Mouse (Mus musculus) monocyte, adult 5-6 weeks (primary cell): Measurements from ENCODE around the gene Prr12. TPM values are rescaled to one million over a fixed set of nuclear protein-coding genes. Genes with fewer than 3 reads are reported as not detected.

Experiments used
- ATAC-seq: fragments of 153-309, 156-312 bp; replicated peaks from 2 replicates; pipeline ENCODE4 v1.8.0; 2017; ENCODE audit warnings: mild to moderate bottlenecking; ENCODE audit not compliant: low TSS enrichment, insufficient number of reproducible peaks, severe bottlenecking, poor library complexity, low FRiP score
- total RNA-seq: library from RNA; stranded (forward); fragments of 200-1000, 200-491, 200-594 nt; gene quantifications from 3 replicates; pipeline ENCODE4 v1.2.3, GENCODE M21; 2017

Prr12 gene
- total RNA-seq, 1 experiment from 2014 or later, result 2.0 TPM

DNA sequence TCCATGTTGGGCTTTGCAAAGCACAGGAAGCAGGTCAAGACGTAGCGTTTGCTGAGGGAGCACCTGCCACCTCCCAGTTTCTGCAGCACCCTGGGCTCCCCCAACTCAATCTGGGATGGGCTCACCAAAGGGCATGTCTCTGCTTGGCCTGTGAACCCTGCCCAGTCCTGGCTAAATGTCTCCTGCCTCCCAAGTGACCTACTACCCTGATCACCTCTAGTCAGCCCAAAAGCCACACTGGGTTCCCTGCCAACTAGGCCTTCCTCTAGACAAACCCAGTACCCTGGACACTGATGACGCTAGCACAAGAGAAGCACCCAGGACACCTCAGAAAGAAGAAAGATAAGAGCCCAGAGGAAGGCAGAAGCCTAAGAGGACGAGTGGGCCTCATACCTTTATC lies 39.9 kb downstream of the Prr12 start:
- ATAC-seq, result no peak

GRCm38 (mm10) chr7:45012011-45012410 lies 40.7 kb downstream of the Prr12 start:
- ATAC-seq, result no peak

- ATAC-seq, result no peak
Measured at GRCm38 (mm10) chr7:45008411-45008810, 44.3 kb downstream of the Prr12 start.

DNA sequence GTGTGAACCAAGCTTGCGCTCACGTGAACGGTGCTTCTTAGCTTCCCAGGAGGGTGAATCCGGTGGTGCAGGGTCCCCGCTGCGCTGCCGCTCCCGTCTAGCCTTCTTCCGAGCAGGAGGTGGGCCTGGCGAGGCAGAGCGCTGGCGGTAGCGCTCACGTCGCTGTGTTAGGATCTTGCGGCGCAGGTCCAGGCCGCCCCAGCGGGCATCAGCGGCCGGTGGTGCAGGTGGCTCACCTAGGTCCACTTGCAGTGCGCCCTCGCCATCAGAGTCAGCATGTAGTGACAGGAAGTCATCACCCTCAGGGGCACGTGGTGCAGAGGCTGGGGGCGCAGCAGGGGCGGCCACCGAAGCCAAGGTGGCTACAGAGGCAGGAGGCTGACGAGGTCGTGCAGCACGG lies 44.8 kb downstream of the Prr12 start:
- no peak for ATAC-seq

- ATAC-seq, result no peak
Measured at GRCm38 (mm10) chr7:45007141-45007540, 45.5 kb downstream of the Prr12 start.

- ATAC-seq, result no peak
Measured at GRCm38 (mm10) chr7:45006503-45006902, 46.2 kb downstream of the Prr12 start.

DNA sequence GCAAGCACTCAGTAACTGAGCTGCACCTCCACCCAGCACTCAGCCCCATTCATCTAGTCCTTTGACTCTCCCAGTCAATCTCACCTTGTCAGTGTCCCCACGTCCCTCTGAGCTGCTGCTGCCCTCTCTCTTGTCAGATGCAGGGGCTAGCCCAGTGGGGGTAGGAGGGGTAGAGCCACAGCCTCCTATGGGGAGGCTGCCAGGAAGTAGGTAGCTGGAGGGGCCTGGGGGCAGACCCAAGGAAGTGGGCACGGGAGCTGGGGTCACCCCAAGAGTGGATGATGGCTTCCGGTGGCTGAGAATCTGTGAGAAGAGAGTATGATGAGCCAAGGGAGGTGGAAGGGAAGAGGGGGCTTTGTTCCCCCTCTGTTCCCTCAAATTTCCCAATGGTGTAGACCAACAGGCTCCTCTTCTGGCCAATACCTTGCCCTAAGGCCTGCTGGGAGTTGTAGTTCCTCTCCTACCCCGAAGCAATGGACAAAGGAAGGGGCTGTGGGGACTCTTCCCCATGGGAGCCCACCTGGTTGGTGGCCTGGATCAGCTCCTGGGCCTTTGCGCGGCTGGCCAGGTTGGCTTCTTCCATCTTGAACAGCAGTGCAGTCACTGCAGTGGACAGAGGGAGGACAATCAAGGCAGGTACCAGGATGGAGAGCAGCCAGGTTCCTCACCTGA lies 47.2 kb downstream of the Prr12 start:
- no peak for ATAC-seq

DNA sequence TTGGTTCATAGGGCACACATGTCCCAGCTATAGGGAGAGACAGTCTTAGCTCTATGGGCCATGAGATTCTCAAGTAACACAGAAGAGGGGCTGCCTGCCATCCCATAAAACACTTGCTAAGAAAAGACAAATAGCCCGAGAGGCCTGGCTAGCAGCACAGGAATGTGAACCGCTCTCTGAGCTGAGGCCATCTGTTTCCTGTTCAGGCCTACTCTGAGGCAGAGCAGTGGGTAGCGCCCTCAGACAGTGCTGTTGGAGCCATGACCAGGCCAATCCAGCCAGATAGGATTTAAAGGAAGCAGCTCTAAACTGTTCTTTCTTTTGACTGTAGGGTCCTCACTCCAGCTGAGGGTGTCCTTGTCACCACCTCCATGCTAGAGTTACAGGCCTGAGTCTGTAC lies 48.1 kb downstream of the Prr12 start:
- no peak for ATAC-seq

DNA sequence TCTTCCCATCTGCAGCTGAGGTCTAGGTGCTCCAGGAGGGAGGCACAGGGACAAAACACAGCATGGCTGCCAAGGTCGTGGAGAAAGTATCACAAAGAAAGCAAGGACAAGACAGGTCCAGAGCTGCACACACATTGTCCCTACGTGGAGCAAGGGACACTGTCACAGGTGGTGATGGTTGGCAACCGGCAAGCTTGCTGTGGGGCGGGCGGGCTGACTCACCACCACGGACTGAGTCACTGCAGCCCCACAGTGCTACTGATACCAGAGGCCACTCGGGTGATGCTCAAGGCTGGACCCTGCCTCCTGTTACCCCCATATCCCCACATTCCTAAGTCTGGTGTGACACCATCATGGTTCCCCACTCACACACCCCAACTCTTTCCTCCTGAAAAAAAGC lies 50.2 kb downstream of the Prr12 start:
- no peak for ATAC-seq

DNA sequence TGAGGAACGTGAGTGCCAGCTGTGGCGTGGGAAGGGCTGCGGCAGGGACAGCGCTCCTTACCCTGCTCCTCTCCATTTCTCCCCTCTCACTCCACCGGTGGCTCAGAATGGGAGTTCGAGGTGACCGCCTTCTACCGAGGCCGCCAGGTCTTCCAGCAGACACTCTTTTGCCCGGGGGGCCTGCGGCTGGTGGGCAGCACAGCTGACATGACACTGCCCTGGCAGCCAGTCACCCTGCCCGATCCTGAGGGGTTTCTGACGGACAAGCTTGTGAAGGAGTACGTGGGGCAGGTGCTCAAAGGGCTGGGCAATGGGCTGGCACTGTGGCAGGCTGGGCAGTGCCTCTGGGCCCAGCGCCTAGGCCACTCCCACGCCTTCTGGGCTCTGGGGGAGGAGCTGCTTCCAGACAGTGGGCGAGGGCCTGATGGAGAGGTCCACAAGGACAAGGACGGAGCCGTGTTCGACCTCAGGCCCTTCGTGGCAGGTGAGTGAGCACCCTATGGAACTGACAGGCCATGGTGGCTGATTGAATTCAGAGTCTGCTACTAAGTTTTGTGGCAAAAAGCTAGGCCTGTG lies 52.1 kb downstream of the Prr12 start:
- no peak for ATAC-seq

- no peak for ATAC-seq
Measured at GRCm38 (mm10) chr7:44999753-45000152, 52.9 kb downstream of the Prr12 start.

DNA sequence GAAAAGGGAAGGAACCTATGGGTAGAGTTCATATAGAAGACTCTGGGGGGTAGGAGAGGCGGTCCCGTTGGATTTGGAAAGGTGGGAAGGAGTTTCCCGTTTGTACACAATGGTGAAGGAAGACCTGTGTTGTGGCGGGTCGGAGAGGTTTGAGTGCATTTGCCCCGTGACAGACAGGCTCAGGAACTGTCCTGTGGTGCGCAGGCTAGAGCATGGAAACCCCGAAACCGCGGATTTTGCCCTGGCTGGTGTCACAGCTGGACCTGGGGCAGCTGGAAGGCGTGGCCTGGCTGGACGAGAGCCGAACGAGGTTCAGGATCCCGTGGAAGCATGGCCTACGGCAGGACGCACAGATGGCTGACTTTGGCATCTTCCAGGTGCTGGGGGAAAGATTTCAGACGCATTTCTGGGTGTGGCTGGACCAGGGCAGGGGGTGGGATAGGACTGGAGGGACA lies 54.2 kb downstream of the Prr12 start, which contains the start of gene Bcl2l12:
Gene Bcl2l12 (minus strand): TSS at position 212 of the 455 bp plus-strand sequence.
- ATAC-seq, result no peak

DNA sequence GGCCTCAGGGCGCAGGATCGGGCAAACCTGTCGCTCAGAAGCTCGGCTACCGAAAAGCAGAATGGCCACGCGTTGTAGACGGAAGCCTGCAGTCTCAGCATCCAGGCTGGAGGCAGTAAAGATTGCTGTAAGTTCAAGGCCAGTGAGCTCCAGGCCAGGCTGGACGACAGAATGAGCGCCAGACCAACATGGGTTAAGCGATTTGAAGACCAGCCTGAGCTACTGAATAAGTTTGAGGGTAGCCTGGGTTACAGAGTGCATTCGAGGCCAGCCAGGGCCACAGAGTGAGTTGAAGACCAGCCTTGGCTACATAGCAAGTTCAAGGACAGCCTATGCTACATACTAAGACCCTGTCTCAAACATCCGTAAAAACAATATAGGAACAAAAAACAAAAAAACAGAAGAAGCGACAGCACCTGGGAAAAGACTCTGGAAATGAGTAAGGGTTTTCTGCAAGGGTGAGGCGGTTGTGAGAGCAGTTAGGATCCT lies 54.7 kb downstream of the Prr12 start:
- ATAC-seq, result peak; percentile 7; the same call in 1 of the 2 replicates

- peak; percentile 88 for ATAC-seq
Measured at GRCm38 (mm10) chr7:44997231-44997939, 55.3 kb downstream of the Prr12 start, which contains the start of gene Irf3. TSS of gene Irf3 (plus strand) at chr7:44997648.

- ATAC-seq, result no peak
Measured at GRCm38 (mm10) chr7:44996672-44997071, 56.0 kb downstream of the Prr12 start.

DNA sequence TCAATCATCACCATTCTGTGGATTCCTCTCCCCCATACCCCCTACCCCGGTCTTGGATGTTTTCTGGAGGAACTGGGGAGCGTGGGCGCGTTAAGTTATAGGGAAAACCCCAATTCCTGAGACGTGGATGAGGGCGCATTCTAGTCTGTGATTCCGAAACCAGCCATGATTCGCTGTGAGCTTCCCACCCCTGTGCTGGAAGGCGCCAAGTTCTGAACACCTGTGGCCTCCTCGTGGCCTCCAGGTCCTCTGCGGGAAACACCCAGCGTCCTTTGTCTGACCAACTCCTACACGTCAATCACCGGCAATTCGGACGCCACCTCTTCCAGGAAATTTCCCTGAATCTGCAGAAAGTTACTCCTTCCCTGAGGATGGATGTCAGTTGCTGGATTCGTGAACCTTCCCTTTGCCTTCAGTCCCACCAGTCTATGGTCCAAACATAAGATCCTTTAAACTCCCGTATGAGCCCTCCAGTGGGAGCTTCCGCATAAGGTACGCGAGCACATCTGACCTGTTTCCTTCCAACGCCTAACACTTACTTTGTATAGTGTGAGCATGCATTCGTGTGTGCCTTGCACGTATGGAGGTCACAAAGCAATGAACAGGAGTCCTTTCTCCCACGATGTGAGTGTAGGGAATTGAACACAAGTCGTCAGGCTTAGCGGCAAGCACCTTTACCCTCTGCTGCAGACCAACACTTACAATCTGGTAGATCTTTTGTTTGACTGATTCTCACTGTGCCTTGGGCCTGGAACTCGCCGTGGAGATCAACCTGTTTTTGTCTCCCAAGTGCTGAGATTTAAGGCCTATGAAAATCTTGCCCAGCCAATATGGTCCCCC lies 65.6 kb downstream of the Prr12 start:
- ATAC-seq, result no peak

- ATAC-seq, result peak; percentile 88
Measured at GRCm38 (mm10) chr7:44986192-44986878, 66.3 kb downstream of the Prr12 start, which contains the start of gene Prmt1. TSS of gene Prmt1 (minus strand) at chr7:44986568.

DNA sequence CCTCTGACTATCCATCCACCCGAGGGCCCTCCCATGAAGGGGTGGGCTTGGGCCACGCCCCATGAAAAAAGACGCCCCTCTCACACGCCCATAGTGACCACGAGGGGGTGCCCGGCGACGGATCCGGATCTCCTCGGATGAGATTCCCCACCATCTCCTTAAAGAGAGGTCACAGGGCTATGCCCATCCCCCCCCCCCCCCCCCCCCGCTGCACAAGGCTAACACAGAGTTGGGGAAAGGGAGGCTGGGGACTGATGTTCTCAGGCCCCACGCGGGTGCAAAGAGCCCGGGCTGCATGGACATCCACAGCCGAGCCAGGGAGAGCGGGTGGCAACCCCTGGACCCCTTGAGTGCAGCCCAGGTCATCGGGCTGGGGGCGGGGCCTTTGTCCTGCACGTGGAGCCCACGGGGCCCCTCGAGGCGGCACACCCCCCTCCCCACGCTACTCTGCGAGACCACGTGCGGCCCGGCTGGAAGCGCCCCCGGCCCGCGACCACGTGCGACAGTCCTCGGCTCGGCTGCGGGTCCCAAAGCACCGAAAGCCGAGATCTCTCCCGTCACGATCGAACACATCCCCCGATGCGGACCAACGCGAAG lies 67.0 kb downstream of the Prr12 start:
- no peak for ATAC-seq
